Mouse (Mus musculus) neutrophil, adult 5-6 weeks (primary cell): Measurements from ENCODE around the gene Numa1. TPM values are rescaled to one million over a fixed set of nuclear protein-coding genes. Genes with fewer than 3 reads are reported as not detected.

Experiments used
- ATAC-seq: fragments of 151-379, 151-347 bp; 2 replicates; pipeline ENCODE4 v1.8.0; 2017; ENCODE audit warnings: mild to moderate bottlenecking, moderate TSS enrichment; ENCODE audit not compliant: insufficient number of reproducible peaks, poor library complexity, low FRiP score, severe bottlenecking; ENCODE audit errors: extremely low read depth
- total RNA-seq: library from RNA; stranded (forward); fragments of 200-1000 nt; gene quantifications from 2 replicates; pipeline ENCODE4 v1.2.3, GENCODE M21; 2017

Numa1 gene
- total RNA-seq, 1 experiment from 2014 or later = 227 TPM

DNA sequence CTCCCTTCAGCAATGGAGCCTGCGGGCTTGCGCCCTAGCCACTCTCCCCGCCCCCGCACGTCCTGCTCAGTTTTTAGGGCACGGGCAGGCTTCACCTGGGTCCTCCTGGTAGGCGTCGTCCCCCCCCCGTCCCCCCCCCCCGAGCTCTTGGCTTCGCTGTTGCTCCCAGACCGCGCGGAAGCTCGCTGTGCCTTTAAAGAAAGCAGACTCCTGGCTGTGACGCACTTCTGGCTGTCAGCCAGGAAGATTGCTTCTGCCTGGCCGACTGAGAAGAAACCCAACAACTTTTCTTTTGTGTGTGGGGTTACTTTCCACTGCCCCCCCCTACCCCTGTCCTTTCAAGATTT is 36.5 kb downstream of the Numa1 start:
- peak; percentile 44 for ATAC-seq

DNA sequence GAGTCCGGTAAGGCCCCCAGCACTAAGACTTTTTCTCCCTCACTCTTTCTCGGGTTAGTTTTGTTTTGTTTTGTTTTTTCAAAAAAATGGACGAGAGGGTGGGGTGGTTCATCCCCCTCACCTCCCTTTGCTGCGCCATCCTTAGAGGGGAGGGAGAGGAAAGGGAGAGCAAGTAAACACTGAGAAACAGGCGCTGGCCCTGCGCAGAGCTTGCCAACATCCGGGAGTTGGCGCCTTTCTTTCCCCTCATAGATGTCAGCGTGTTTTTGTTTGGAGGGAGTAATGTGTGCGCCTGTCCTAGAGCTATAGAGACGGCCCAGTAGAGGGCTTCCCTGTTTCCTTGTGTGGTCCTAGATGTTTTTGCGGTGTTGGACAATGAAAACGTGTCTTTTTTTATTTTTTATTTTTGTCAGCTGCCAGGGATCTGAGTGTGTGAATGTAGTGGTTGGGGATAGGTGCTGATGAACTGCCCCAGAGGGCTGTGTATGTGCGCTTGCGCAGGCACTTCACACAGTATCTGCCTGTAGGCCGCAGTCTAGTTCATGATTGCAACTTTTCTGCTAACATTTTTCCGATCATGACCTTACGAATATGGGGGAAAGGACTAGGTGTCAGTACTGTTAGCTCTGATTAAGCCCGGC is 37.0 kb downstream of the Numa1 start:
- peak; percentile 37; the same call in 1 of the 2 replicates for ATAC-seq

DNA sequence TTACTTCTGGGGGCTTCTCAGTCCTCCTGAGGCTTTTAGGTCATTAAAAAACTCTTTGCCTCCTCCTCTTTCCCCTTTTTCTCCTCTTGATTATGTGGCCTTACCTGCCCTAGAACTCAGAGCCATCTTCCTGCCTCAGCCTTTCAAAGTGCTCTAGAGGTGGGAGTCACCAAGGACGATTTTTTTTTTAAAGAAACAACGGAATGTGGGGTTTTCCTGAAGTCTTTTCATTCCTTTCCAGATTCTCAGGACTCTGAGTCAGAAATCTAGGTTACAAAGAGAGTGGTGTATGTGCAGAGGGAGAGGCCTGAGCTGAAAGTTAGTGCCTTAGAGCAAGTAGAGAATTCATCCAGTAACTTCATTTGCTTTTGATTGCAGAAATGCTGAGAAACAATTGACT is 37.8 kb downstream of the Numa1 start:
- ATAC-seq = no peak

DNA sequence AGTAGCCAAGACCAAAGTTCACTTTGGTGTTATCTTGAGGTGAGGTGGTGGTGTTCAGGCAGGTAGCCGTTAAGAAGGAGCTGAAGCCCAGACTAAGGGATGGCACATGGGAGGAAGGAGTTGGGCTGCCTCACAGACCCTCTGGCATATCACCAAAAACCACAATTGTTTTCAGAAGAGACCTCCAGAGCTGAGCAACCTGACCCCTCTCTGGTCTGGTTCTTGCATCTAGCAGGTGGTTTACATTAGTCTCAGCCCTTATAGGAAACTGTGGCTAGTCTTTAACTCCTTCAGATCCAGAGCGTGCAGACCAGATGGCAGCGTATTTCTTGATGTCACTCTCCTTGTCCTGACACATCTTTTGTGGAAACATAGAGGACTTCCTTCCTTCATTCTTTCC is 39.8 kb downstream of the Numa1 start:
- no peak for ATAC-seq

DNA sequence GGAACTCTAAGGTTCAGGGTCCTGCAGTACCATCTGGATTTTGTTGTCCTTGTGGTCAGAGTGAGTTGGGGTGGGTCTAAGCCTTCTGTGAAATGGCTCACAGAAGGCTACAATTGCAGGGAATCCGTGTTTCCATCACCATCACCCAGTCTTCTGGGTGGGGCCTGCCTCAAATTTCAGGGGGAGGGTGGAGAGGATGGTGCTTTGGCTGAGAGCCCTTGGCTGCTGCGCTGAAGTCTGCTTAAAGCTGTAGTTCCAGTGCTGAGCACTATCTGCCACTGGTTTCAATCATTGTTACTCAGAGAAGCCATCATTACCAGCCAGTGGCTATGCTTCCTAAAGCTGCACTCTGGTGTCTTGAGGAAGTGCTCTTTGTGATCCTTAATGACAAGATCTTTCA is 40.6 kb downstream of the Numa1 start:
- no peak for ATAC-seq

DNA sequence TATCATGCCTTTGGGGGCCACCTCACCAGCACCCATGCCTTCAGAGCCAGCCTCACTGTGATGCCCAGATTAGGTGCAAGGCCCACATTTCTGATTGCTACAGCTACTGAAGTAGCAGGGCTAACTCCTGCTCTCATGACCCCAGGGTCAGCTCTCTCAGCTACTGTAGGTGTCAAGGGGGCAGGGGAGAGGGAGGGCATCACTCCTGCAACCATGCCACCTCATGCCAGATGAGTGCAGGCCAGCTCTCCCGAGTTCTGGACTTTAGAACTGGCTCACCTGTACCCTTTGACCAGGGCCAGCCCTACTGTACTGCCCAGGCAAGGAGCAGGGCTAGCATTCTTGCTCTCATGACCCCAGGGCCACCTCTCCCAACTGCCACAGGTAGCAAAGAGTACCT is 48.8 kb downstream of the Numa1 start:
- ATAC-seq = no peak

DNA sequence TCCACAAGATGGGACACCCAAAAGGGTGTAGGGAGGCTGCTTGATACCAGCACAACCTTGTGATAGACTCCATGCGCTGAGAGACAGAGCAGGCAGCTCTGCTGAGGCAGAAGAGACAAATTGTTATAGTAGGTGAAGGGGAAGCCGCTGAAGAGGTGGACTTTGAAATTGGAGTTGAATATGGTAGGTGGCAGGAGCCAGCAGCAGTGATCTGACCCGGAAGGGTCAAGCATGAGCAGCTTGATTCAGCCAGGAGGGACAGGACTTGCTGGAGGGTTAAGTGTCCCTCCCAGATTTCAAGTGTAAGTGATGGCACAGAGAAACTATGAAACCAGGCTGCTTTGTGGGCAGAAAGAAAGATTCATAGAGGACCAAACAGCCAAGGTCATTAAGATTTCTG is 51.2 kb downstream of the Numa1 start:
- ATAC-seq = no peak

DNA sequence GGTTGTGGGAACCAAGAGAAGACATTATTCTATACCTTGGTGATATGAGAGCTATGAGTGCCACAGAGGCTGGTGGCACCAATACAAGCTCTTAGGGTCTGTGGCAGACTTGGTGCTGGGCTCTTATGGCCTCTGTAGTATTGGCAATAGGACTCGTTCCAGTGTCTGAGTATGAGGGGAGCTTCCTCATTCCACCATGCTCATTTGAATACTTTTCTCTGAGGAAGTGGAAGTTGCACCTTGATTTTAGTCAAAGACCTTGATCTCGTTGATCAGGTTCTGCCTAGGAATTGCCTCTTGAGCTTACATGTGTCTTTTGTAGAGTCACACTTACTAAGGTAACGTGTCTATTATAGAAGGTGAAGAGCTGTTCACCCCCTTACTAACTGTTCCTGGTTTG is 60.3 kb downstream of the Numa1 start:
- peak; percentile 55; the same call in 1 of the 2 replicates for ATAC-seq

DNA sequence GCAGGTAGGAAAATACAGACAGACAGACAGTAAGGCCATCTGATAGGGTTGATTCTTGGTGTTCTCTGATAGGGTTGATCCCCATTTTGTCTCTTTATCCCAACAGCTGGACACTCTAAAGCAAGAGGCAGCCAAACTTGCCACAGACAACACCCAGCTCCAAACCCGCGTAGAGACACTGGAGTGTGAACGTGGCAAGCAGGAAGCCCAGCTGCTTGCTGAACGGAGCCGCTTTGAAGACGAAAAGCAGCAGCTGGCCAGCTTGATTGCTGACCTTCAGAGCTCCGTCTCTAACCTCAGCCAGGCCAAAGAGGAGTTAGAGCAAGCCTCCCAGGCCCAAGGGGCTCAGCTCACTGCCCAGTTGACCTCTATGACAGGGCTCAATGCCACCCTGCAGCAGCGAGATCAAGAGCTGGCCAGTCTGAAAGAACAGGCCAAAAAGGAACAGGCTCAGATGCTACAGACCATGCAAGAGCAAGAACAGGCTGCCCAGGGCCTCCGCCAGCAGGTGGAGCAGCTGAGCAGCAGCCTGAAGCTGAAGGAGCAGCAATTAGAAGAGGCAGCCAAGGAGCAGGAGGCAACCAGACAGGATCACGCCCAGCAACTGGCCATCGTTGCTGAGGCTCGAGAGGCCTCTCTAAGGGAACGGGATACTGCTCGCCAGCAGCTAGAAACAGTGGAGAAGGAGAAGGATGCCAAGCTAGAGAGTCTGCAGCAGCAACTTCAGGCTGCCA is 64.5 kb downstream of the Numa1 start:
- ATAC-seq = peak; percentile 71

DNA sequence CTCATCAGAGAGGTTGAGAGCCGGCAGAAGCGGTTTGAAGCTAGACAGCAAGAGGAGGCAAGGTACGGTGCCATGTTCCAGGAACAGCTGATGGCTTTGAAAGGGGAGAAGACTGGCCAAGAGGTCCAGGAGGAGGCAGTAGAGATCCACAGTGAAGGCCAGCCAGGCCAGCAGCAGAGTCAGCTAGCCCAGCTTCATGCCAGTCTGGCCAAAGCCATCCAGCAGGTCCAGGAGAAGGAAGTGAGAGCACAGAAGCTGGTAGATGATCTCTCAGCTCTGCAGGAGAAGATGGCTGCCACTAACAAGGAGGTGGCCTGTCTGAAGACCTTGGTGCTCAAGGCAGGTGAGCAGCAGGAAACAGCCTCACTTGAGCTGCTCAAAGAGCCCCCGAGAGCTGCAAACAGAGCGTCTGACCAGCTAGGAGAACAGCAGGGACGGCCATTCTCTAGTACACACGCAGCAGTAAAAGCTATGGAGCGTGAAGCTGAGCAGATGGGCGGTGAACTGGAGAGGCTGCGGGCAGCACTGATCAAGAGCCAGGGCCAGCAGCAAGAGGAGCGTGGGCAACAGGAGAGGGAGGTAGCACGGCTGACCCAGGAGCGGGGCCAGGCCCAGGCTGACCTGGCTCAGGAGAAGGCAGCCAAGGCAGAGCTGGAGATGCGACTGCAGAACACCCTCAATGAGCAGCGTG is 65.7 kb downstream of the Numa1 start:
- ATAC-seq = no peak

DNA sequence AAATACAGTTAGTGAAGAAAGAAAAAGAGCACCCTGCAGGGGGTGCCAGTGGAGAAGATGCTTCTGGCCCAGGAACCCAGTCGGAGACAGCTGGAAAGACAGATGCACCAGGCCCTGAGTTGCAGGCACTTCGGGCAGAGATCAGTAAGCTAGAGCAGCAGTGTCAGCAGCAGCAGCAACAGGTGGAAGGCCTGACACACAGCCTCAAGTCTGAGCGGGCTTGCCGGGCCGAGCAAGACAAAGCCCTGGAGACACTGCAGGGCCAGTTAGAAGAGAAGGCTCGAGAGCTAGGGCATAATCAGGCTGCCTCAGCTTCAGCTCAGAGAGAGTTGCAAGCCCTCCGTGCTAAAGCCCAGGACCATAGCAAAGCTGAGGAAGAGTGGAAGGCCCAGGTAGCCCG is 66.4 kb downstream of the Numa1 start:
- no peak for ATAC-seq

DNA sequence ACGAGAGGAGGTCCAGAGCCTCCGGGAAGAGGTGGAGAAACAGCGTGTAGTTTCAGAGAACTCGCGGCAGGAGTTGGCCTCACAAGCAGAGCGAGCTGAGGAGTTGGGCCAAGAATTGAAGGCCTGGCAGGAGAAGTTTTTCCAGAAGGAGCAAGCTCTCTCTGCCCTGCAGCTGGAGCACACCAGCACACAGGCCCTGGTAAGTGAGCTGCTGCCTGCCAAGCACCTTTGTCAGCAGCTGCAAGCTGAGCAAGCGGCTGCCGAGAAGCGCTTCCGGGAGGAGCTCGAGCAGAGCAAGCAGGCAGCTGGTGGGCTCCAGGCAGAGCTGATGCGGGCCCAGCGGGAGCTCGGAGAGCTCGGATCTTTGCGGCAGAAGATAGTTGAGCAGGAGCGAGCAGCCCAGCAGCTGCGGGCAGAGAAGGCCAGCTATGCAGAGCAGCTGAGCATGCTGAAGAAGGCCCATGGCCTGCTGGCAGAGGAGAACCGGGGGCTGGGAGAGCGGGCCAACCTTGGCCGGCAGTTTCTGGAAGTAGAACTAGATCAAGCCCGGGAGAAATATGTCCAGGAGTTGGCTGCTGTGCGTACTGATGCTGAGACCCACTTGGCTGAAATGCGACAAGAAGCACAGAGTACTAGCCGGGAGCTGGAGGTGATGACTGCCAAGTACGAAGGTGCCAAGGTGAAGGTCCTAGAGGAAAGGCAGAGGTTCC is 67.2 kb downstream of the Numa1 start:
- no peak for ATAC-seq

DNA sequence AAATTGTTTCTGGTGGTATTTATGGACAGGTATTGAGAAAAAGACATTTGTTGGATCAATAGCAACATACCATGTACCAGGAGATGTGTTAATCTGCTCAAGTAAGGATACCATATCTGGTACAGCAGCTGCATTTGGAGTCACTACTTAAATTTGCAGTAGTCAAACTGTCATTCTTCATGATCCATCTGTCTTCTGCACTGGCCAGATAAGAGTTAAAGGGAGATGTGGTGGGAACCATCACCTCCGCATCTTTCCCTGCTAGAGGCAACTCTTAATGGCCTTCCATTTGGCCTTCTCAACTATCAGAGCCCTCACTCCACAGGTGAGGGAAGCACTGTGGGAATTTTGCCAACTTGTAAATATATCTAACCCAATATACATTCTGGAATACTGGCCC is 72.6 kb downstream of the Numa1 start:
- ATAC-seq = no peak

DNA sequence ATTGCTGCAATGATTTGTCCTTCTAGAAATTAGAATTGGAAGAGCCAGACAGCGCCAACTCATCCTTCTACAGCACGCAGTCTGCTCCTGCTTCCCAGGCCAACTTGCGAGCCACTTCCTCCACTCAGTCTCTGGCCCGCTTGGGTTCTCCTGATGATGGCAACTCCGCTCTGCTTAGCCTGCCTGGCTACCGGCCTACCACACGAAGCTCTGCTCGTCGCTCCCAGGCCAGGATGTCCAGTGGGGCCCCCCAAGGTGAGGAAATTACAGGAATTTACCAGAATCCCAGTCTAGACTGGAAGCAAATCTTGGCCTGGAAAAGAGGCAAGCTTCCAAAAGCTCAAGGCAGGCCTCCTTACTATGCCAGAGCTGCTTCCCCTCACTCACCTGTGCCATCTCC is 77.9 kb downstream of the Numa1 start:
- ATAC-seq = no peak

DNA sequence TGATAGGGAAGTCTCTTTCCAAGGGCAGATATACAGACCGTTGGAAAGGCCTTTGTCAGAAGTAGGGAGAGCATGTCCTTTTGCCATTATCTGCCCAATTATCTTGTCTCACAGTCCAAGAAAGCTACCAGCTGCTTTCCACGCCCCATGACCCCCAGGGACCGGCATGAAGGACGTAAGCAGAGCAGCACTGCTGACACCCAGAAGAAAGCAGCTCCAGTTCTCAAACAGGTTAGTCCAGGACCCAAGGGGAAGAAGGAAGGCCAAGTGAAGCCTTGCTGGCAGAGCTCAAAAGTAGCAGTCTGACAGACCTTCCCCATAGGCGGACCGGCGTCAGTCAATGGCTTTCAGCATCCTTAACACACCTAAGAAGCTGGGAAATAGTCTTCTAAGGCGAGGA is 79.5 kb downstream of the Numa1 start:
- ATAC-seq = no peak

DNA sequence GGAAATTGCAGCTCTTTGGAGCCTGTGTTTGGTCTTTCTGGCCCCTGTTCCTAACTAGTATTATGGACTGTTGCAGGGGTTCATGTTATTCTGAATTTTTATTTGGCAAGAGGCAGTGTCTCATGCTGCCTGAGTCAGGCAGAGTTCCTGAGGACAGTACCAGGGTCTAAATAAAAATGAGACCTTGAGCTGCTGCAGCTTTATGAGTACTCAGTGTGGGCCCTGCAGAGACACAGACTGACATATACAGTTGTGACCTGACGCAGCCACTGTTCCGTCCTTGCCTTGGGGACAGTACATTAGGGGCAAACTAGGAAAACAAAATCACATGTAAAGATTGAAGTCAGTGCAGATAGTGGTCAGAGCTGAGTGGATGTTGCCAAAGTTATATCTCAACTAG is 81.1 kb downstream of the Numa1 start:
- ATAC-seq = no peak

DNA sequence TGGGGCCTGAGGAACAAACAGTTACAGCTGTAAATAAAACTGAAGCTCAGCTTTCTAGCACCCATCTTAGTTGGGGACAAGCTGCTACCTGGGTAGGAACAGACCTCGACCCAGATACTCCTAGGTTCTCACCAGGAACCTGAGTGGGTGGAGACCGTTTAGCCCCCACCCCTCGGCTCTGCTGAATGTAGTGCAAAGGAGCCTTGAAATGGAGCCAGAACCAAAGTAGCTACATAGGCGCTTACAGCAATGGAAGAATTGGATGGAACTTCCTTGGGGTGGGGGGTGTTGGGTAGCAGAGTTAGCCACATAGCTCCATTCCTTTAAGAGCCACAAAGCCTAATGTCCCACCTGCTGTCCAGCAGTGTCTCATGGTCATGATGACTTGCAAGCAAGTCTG is 83.0 kb downstream of the Numa1 start:
- ATAC-seq = no peak

DNA sequence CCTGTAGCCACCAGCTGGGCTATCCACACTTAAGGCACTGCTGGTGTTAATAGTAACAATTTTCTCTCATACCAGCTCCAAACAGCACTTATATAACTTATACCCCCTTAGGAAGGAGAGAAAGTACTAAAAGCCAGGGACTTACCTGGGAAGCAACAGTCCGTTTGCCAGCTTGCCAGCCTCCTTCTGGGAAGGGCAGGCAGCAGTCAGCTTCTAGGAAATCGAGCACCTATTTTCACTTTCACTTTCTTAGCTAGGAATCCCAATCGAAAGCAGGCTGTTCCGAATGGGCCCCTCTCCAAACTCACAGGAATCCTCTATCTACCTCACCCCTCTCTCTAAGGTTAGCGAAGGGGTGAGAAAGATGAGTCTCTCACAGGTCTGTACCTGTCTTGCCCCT is 83.5 kb downstream of the Numa1 start:
- no peak for ATAC-seq

DNA sequence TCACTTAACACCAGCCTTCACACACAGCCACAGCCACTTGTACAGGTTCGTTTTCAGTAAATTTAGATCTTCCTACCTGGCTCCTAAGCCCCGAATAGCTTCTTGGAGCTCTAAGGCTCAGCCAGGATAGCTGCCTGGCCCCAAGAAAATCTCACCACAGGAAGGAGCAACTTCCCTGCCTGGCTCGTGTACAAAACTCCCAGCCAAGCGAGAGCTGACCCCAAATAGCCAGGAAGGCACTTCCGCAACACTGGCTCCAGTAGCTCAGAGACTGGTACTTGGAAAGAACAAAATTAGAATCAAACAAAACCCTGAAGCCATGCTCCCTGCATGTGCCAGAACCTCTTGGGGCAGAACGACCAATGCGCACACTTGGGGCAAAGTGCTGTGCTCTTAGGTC is 84.1 kb downstream of the Numa1 start:
- ATAC-seq = no peak

DNA sequence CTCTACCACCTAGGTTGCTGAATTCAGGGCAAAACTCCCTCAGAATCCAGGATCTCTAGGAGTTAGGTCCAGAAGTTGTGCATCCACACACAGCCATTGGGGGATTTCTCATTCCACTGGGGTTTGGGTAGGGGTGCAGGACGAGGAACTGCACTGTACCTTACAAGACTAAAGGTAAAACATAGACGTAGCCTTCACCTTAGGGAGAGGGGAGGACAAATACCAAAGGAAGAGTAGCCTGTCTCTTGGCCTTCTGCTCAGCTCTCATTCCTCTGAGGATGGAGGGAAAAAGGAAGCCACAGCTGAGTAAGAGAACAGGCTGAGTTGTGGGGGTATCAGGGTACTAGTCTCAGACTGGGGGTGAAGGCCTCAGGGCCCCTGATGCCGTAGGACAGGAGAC is 84.7 kb downstream of the Numa1 start, which contains the start of gene Il18bp:
Gene Il18bp (minus strand): TSS at position 101 of the 400 bp plus-strand sequence.
- no peak for ATAC-seq
